Mouse (Mus musculus) urinary bladder, postnatal 14 days (tissue): ENCODE data around the gene Tspan18.

ENCODE experiments used
- DNase-seq: peaks from one replicate; pipeline ENCODE4 v3.0.0; 2021; ENCODE audit warnings: low spot score

Gene Tspan18

GRCm38 (mm10) chr2:93182859-93183258, 151.4 kb downstream of the Tspan18 start:
- DNase-seq = peak; percentile 42

GRCm38 (mm10) chr2:93180077-93180844, 154.0 kb downstream of the Tspan18 start:
- DNase-seq = peak; percentile 22

- no peak for DNase-seq
These were observed 154.7 kb downstream of the Tspan18 start for GRCm38 (mm10) chr2:93179603-93180002.

- no peak for DNase-seq
These were observed 156.0 kb downstream of the Tspan18 start for GRCm38 (mm10) chr2:93178313-93178677.

- DNase-seq = no peak
These were observed 156.5 kb downstream of the Tspan18 start for GRCm38 (mm10) chr2:93177668-93178312.

GRCm38 (mm10) chr2:93176871-93177667, 157.2 kb downstream of the Tspan18 start:
- DNase-seq = no peak

- no peak for DNase-seq
These were observed 158.0 kb downstream of the Tspan18 start for GRCm38 (mm10) chr2:93176193-93176798.

GRCm38 (mm10) chr2:93175721-93176120, 158.6 kb downstream of the Tspan18 start:
- DNase-seq = no peak

- DNase-seq = no peak
These were observed 159.0 kb downstream of the Tspan18 start for GRCm38 (mm10) chr2:93175278-93175677.

- DNase-seq = no peak
These were observed 160.1 kb downstream of the Tspan18 start for GRCm38 (mm10) chr2:93174159-93174558.

GRCm38 (mm10) chr2:93172460-93172859, 161.8 kb downstream of the Tspan18 start:
- no peak for DNase-seq

- no peak for DNase-seq
These were observed 162.4 kb downstream of the Tspan18 start for GRCm38 (mm10) chr2:93171929-93172328.

GRCm38 (mm10) chr2:93170845-93171200, 163.5 kb downstream of the Tspan18 start:
- no peak for DNase-seq

- no peak for DNase-seq
These were observed 164.0 kb downstream of the Tspan18 start for GRCm38 (mm10) chr2:93170156-93170844.

GRCm38 (mm10) chr2:93166734-93167406, 167.4 kb downstream of the Tspan18 start:
- DNase-seq = no peak

- DNase-seq = no peak
These were observed 168.0 kb downstream of the Tspan18 start for GRCm38 (mm10) chr2:93166295-93166694.

GRCm38 (mm10) chr2:93163750-93164335, 170.5 kb downstream of the Tspan18 start:
- no peak for DNase-seq

GRCm38 (mm10) chr2:93163317-93163716, 171.0 kb downstream of the Tspan18 start:
- no peak for DNase-seq

- DNase-seq = no peak
These were observed 171.5 kb downstream of the Tspan18 start for GRCm38 (mm10) chr2:93162791-93163190.

GRCm38 (mm10) chr2:93161914-93162664, 172.2 kb downstream of the Tspan18 start:
- no peak for DNase-seq
